ENCODE assay signal across 8 mouse cellular contexts in genomic region chr8:126422920-126423300, GRCm38 (mm10). TPM values are rescaled to one million over a fixed set of nuclear protein-coding genes. Genes with fewer than 3 reads are reported as not detected.
A peak's percentile ranks its signal among the peaks of the same experiment; 100 is the strongest.
DNase-seq lines count a peak whose midpoint lies in the region; ATAC-seq and TF ChIP-seq lines count a peak whose summit lies in the region.

No protein-coding gene starts in this region.

- peak; percentile 61 for ATAC-seq in forebrain, embryonic 13.5 days
- peak; percentile 38 for ATAC-seq in midbrain, embryonic 14.5 days (ENCODE audit: low FRiP score, low TSS enrichment)
- ATAC-seq in inflammation-experienced regulatory T-cells, adult 6 months, result no peak

- H3K27ac ChIP-seq in bone marrow, adult 2 months (ENCODE audit: control insufficient read depth, insufficient read depth, low read depth, low read length, poor library complexity), result peak overlapping the region; percentile 72; the same call in 1 of the 2 replicates
- peak overlapping the region; percentile 68 for H3K27ac ChIP-seq in forebrain, embryonic 13.5 days
- H3K27ac ChIP-seq in midbrain, embryonic 14.5 days (replicated peaks; ENCODE audit: low read depth, low read length), result peak overlapping the region; percentile 84

- H3K27me3 ChIP-seq in forebrain, embryonic 13.5 days, result no peaks in the 10 kb centered on the region
- no peaks in the 10 kb centered on the region for H3K27me3 ChIP-seq in midbrain, embryonic 14.5 days (ENCODE audit: control insufficient read depth, insufficient read depth, low read length)

- peaks cover 2% of the 10 kb centered on the region for H3K4me1 ChIP-seq in bone marrow, adult 2 months (ENCODE audit: control insufficient read depth, insufficient read depth, low read length)
- H3K4me1 ChIP-seq in forebrain, embryonic 13.5 days, result peaks cover 19% of the 10 kb centered on the region
- H3K4me1 ChIP-seq in midbrain, embryonic 14.5 days (ENCODE audit: control insufficient read depth, insufficient read depth, low read length), result peaks cover 17% of the 10 kb centered on the region

- H3K9ac ChIP-seq in forebrain, embryonic 13.5 days, result peak overlapping the region; percentile 87
- peak overlapping the region; percentile 85 for H3K9ac ChIP-seq in midbrain, embryonic 14.5 days (replicated peaks; ENCODE audit: low read length)

- TF ChIP-seq CTCF in bone marrow, adult 2 months (IDR thresholded peaks at IDR 0.05; ENCODE audit: control insufficient read depth, insufficient read depth, low read length), result no peak

- H3K4me2 ChIP-seq in forebrain, embryonic 13.5 days, result peak overlapping the region; percentile 85
- peak overlapping the region; percentile 85 for H3K4me2 ChIP-seq in midbrain, embryonic 14.5 days (ENCODE audit: low read length)

- H3K9me3 ChIP-seq in forebrain, embryonic 13.5 days (replicated peaks), result no peaks in the 10 kb centered on the region
- H3K9me3 ChIP-seq in midbrain, embryonic 14.5 days (ENCODE audit: control insufficient read depth, low read length), result no peaks in the 10 kb centered on the region

- peak; percentile 7 for DNase-seq in ovary, postnatal 14 days (ENCODE audit: low spot score)
- no peak for DNase-seq in ovary, postnatal 36 days (ENCODE audit: low spot score)
- DNase-seq in kidney, postnatal 36 days, result peak; percentile 49 to 52
- DNase-seq in midbrain, embryonic 14.5 days, result peak; percentile 47
- DNase-seq in frontal cortex, postnatal 25 days (ENCODE audit: low spot score in 2 of 2), result no peak

- WGBS in bone marrow, adult 2 months, result 9% methylated on average over 9 of the region's 9 CpGs
- 8% methylated on average over 9 of the region's 9 CpGs for WGBS in forebrain, embryonic 13.5 days
- WGBS in midbrain, embryonic 14.5 days, result 8% methylated on average over 9 of the region's 9 CpGs

- peaks cover 30% of the 10 kb centered on the region for H3K36me3 ChIP-seq in forebrain, embryonic 13.5 days (ENCODE audit: poor library complexity, severe bottlenecking)
- H3K36me3 ChIP-seq in midbrain, embryonic 14.5 days (ENCODE audit: control insufficient read depth, insufficient read depth, low read length), result peaks cover 33% of the 10 kb centered on the region

- H3K4me3 ChIP-seq in bone marrow, adult 2 months (replicated peaks; ENCODE audit: control insufficient read depth, low read depth, low read length), result peak overlapping the region; percentile 100
- peak overlapping the region; percentile 84 for H3K4me3 ChIP-seq in forebrain, embryonic 13.5 days
- peak overlapping the region; percentile 82 for H3K4me3 ChIP-seq in midbrain, embryonic 14.5 days (replicated peaks; ENCODE audit: low read depth, low read length)

- TF ChIP-seq POLR2A in bone marrow, adult 2 months (IDR thresholded peaks at IDR 0.05; ENCODE audit: borderline replicate concordance, control insufficient read depth, low read depth, low read length), result no peak

RNA-seq across cellular contexts. Expression of gene Coa6, which starts 0.6 kb away (rescaled TPM):
- 7.6 and 10.1 TPM in 2 replicates for polyA plus RNA-seq in bone marrow, adult 2 months (2011; ENCODE audit: insufficient read depth, insufficient read length, low replicate concordance, missing spikeins)
- 46.2 and 51.9 TPM in 2 replicates for polyA plus RNA-seq in forebrain, embryonic 13.5 days (2015; fragmentation: Nextera tagmentation; extraction: Ambion mirVana)
- 41.4 and 42.8 TPM in 2 replicates for polyA plus RNA-seq in midbrain, embryonic 14.5 days (2014; fragmentation: Nextera tagmentation; extraction: Ambion mirVana)
- 10 to 100 TPM; 43.4 to 59.4 (median 48.4) TPM for polyA plus RNA-seq in inflammation-experienced regulatory T-cells, adult 6 months (2017; shearing (Covaris generic))

RNA-seq across cellular contexts. Expression of gene Tarbp1, which starts 52.0 kb away (rescaled TPM):
- 1.4 and 2.9 TPM in 2 replicates for polyA plus RNA-seq in bone marrow, adult 2 months (2011; ENCODE audit: insufficient read depth, insufficient read length, low replicate concordance, missing spikeins)
- polyA plus RNA-seq in forebrain, embryonic 13.5 days (2015; fragmentation: Nextera tagmentation; extraction: Ambion mirVana), result 1.4 and 1.5 TPM in 2 replicates
- polyA plus RNA-seq in midbrain, embryonic 14.5 days (2014; fragmentation: Nextera tagmentation; extraction: Ambion mirVana), result 2.2 and 2.5 TPM in 2 replicates
- 1 to 10 TPM; 1.9 to 3.8 (median 3.2) TPM for polyA plus RNA-seq in inflammation-experienced regulatory T-cells, adult 6 months (2017; shearing (Covaris generic))

Comparison
In these comparisons a context has a peak if more than half of its experiments do, and no peak if none do; other contexts are left out.
1. DNase-seq: peak in ovary, postnatal 14 days (single experiment), kidney, postnatal 36 days (2 of 2) and midbrain, embryonic 14.5 days (single experiment); none in ovary, postnatal 36 days (single experiment) and frontal cortex, postnatal 25 days (0 of 2).
2. Peak in every context shown above with its lines, with median percentiles within 50 percentile points of each other: H3K27ac ChIP-seq and H3K4me3 ChIP-seq.